Mouse (Mus musculus) right cerebral cortex, adult 18-20 months (tissue): ENCODE measurements around the gene Nav3.

Source experiments
- DNase-seq: peaks from one replicate; pipeline ENCODE4 v3.0.0; 2022; ENCODE audit warnings: mixed read lengths

Gene Nav3

GRCm38 (mm10) chr10:109651516-109651915, 804.5 kb downstream of the Nav3 start:
- DNase-seq = no peak

GRCm38 (mm10) chr10:109643598-109643997, 812.4 kb downstream of the Nav3 start:
- peak; percentile 87 for DNase-seq

- DNase-seq = no peak
Measured at GRCm38 (mm10) chr10:109641806-109642205, 814.2 kb downstream of the Nav3 start.

- DNase-seq = no peak
Measured at GRCm38 (mm10) chr10:109637702-109638101, 818.3 kb downstream of the Nav3 start.
